Mouse (Mus musculus) testis, postnatal 10 days (tissue): ENCODE measurements around the gene Bcl2l11.
"Not testable (repeated sequence)": the region's sequence is repeated elsewhere in the genome, so short reads cannot be mapped to it uniquely, and the experiment has no call there.

Source experiments
- DNase-seq: peaks from one replicate; pipeline ENCODE4 v3.0.0; 2021; ENCODE audit warnings: low spot score

Bcl2l11 gene

GRCm38 (mm10) chr2:128174604-128175342 lies 48.9 kb downstream of the Bcl2l11 start:
- DNase-seq: no peak

- no peak for DNase-seq
Observed at GRCm38 (mm10) chr2:128175625-128176024, 49.8 kb downstream of the Bcl2l11 start.

GRCm38 (mm10) chr2:128176391-128177044 lies 50.7 kb downstream of the Bcl2l11 start:
- no peak for DNase-seq

DNA sequence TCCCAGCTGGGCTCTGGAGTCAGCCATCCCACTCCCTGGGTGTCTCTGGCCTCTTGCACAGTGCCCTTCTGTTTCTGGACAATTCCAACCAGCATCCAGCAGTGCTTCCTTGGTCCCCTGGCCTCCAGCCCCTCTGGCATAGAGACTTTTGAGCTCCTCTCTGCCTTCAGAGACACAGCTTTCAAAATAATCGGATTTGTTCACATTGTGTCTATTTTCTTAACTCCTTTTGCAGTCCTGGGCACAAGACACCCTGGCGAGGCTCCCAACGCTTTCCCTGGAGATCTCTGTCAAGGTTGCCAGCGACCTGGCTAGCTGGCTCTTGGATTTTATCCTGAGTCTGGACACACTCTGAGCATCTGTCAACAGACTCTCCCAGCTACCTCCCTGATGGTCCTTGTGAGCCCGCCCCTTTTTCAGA lies 51.4 kb downstream of the Bcl2l11 start:
- DNase-seq: peak; percentile 81

- no peak for DNase-seq
Observed at GRCm38 (mm10) chr2:128179126-128179807, 53.4 kb downstream of the Bcl2l11 start.

- DNase-seq: peak; percentile 83
Observed at GRCm38 (mm10) chr2:128179808-128180379, 54.1 kb downstream of the Bcl2l11 start.

DNA sequence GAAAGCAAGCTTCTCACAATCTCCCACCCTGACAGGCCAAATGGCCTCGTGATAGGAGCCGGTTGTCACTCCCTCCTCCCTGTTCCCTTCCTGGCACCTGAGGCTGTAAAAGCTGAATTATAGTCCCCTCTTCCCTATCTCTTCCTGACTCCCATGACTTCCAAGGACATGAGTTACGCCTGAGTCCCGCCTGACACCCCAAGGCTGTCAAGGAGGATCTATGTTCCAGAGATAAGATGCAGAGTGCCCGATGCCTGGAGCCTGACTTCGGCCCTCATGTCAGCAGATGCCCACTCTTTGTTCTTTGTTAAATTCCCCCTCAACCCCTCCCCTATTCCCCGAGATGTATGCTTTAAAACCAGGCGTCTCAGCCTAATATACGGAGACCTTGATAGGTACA lies 56.3 kb downstream of the Bcl2l11 start:
- DNase-seq: not testable (repeated sequence)

DNA sequence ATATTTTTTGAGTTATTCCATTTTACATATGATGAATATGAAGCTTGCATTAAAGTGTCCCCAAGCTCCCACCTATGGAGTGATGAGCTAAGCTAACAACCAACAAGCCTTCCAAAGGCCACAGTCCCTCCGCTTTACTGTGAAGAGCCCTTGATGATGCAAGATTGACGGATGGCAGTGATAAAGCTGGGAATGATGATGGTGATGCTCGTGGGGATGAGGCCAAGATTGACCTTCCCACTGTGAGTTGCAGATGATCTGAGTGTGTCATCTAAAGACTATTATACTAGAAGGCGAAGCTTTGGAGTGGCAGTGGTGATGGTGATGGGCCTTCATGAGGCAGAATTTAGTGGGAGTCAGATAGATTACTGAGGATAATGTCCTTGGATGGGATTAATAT lies 56.9 kb downstream of the Bcl2l11 start:
- no peak for DNase-seq

DNA sequence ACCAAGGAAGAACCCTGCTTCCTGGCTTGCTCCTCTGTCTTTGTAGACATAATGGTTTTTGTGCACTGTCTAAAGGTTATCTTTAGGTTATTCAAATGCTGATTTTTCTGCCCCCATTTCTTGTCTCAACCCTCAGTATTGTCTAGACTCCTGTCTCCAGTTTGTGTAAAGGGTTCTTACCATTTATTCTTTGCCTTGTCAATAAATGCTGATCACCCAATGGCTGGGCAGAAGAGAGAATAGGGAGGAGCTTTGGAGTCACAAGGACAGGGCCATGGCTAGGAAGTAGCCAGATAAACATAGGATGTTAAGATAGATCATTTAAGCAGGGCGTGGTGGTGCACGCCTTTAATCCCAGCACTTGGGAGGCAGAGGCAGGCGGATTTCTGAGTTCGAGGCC lies 57.9 kb downstream of the Bcl2l11 start:
- DNase-seq: no peak

DNA sequence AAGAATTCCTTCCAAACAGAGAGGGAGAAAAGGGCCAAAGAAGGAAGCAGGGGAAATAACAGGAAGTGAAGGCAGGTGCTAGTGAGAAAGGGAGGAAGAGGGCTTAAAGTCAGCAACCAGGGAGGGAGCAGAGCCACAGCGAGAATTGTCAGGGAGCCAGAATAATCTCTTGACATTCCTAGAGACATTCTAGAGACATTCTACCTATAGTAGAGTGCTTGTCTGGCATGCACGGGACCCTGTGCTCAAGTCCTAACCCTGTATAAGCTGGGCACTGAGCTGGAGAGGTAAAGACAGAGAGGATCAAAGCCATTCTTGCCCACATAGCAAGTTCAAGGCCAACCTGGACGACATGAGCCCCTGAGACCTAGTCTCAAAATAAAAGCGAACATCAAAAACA lies 60.1 kb downstream of the Bcl2l11 start:
- DNase-seq: no peak

DNA sequence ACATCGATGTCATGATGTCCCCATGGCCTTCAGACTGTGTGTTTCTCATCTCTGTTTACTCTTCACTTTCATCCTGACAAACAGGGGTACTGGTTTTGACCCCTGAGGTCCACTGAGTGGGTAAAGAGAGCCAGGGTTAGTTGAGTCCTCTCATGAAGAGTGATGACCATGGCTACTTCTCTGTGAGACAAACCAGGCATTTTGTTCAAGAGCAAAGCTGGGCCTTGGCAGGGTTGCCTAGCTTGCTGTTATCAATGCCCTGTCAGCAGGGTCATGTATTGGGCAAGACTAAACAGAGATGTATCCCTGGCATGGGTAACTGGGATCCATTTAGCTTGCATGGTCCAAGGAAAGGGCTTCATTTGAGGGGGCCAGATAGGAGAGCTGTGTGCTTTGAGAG lies 61.4 kb downstream of the Bcl2l11 start:
- DNase-seq: no peak

DNA sequence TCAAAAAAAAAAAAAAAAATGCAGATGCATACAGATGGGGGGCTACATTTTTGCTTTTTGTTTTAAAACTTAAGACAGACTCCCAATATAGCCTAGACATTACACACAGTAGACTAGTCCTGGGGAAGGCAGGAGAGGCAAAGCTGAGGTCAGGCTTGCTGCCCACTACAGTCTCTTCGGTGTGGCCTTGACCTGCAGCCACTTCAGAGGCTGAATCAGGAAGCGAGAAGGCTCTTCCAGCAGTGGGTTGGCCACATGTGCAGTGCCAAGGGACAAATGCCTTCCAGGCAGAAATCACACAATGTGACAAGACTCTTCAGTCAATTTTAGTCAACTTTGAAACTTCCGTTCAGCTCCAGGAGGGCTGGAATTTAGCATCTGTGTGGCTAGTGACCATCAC lies 62.6 kb downstream of the Bcl2l11 start:
- no peak for DNase-seq

- DNase-seq: no peak
Observed at GRCm38 (mm10) chr2:128189691-128190090, 63.9 kb downstream of the Bcl2l11 start.

- no peak for DNase-seq
Observed at GRCm38 (mm10) chr2:128190196-128190595, 64.4 kb downstream of the Bcl2l11 start.

- no peak for DNase-seq
Observed at GRCm38 (mm10) chr2:128193411-128193810, 67.6 kb downstream of the Bcl2l11 start.

DNA sequence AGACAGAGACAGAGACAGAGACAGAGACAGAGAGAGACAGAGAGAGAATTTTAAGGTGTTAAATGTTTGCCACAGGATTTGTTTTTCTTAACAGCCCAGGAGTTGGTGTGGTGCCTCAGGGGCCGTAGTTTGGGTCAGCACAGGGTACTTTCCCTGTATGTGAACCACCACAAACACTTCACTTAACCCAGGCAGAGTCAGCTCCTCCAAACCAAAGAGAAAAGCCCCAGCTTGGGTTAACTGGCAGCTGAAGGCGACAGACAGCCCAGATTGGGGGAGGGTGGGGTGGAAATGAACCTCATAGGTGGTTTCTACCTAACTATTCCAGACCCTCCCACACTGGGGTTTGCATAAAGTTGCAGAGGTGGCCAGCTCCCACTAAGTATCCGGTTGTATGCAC lies 71.5 kb downstream of the Bcl2l11 start:
- no peak for DNase-seq

DNA sequence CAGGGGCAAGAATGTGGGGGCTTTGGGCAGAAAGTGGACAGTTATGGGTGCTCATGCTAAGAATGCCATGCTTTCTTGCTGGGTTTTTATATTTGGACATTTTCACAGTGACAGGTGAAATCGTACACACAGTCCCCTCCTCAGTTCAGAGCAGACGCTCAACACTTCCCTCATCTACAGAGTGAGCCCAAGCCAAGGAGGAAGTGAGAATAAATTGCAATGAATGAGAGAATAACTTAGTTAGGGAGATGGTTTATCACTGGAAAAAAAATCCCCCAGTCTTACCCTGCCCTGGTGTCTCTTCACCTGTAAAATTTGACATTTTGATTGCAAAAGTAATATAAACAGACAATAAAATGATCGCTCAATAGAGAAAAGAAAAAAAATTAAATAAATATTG lies 77.3 kb downstream of the Bcl2l11 start:
- DNase-seq: no peak

- DNase-seq: no peak
Observed at GRCm38 (mm10) chr2:128203749-128204405, 78.0 kb downstream of the Bcl2l11 start.

GRCm38 (mm10) chr2:128208541-128208940 lies 82.7 kb downstream of the Bcl2l11 start:
- no peak for DNase-seq

- no peak for DNase-seq
Observed at GRCm38 (mm10) chr2:128209841-128210329, 84.0 kb downstream of the Bcl2l11 start.

DNA sequence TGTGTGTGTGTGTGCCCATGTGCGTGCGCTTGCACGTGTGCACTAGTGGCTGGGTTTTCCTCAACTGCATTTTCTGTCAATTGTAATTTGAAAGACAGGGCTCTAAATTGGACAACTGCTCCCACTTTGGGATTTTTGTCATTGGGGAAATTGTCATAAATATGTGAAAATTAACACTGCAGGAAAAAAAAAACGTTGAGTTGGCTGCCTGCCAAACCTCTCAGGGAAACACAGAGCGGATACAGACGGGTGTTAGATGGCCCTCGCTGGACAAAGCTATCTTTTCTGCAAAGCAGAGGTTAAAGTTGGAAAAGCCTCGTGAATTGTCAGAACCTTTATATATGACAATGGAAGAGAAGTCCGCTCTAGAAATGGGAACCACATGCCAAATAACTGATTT lies 84.5 kb downstream of the Bcl2l11 start:
- peak; percentile 46 for DNase-seq
